Mouse (Mus musculus): Measurements from ENCODE around the gene Ptk7. TPM values are rescaled to one million over a fixed set of nuclear protein-coding genes. Genes with fewer than 3 reads are reported as not detected.

Gene Ptk7
- total RNA-seq, 2 experiments from 2014 or later = 46.2 to 50.0 TPM

- DNase-seq (ENCODE audit: low spot score in 2 of 2) = no peak
Observed at GRCm38 (mm10) chr17:46609721-46610514, 19.4 kb downstream of the Ptk7 start.

GRCm38 (mm10) chr17:46605987-46606386 lies 23.3 kb downstream of the Ptk7 start:
- no peak for DNase-seq (ENCODE audit: low spot score in 2 of 2)

- DNase-seq (ENCODE audit: low spot score in 2 of 2) = no peak
Observed at GRCm38 (mm10) chr17:46605126-46605525, 24.2 kb downstream of the Ptk7 start.

- DNase-seq (ENCODE audit: low spot score in 2 of 2) = no peak
Observed at GRCm38 (mm10) chr17:46603229-46603628, 26.1 kb downstream of the Ptk7 start.

- DNase-seq (ENCODE audit: low spot score in 2 of 2) = peak in 1 of 2 experiments; percentile 30
Observed at GRCm38 (mm10) chr17:46602212-46602611, 27.1 kb downstream of the Ptk7 start.

GRCm38 (mm10) chr17:46600569-46600968 lies 28.7 kb downstream of the Ptk7 start:
- DNase-seq (ENCODE audit: low spot score in 2 of 2) = no peak

- no peak for DNase-seq (ENCODE audit: low spot score in 2 of 2)
Observed at GRCm38 (mm10) chr17:46598963-46599362, 30.3 kb downstream of the Ptk7 start.

- DNase-seq (ENCODE audit: low spot score in 2 of 2) = no peak
Observed at GRCm38 (mm10) chr17:46597956-46598355, 31.3 kb downstream of the Ptk7 start.

- no peak for DNase-seq (ENCODE audit: low spot score in 2 of 2)
Observed at GRCm38 (mm10) chr17:46595336-46595735, 34.0 kb downstream of the Ptk7 start.

- DNase-seq (ENCODE audit: low spot score in 2 of 2) = no peak
Observed at GRCm38 (mm10) chr17:46594606-46595005, 34.7 kb downstream of the Ptk7 start.

- DNase-seq (ENCODE audit: low spot score in 2 of 2) = no peak
Observed at GRCm38 (mm10) chr17:46593124-46593523, 36.2 kb downstream of the Ptk7 start.

- DNase-seq (ENCODE audit: low spot score in 2 of 2) = no peak
Observed at GRCm38 (mm10) chr17:46591406-46591805, 37.9 kb downstream of the Ptk7 start.

- DNase-seq (ENCODE audit: low spot score in 2 of 2) = no peak
Observed at GRCm38 (mm10) chr17:46590439-46590838, 38.9 kb downstream of the Ptk7 start.

GRCm38 (mm10) chr17:46589635-46590314 lies 39.5 kb downstream of the Ptk7 start:
- no peak for DNase-seq (ENCODE audit: low spot score in 2 of 2)

GRCm38 (mm10) chr17:46588913-46589312 lies 40.4 kb downstream of the Ptk7 start:
- no peak for DNase-seq (ENCODE audit: low spot score in 2 of 2)

GRCm38 (mm10) chr17:46588173-46588572 lies 41.1 kb downstream of the Ptk7 start:
- DNase-seq (ENCODE audit: low spot score in 2 of 2) = no peak

- no peak for DNase-seq (ENCODE audit: low spot score in 2 of 2)
Observed at GRCm38 (mm10) chr17:46586327-46586726, 43.0 kb downstream of the Ptk7 start.

GRCm38 (mm10) chr17:46578650-46579049 lies 50.7 kb downstream of the Ptk7 start:
- no peak for DNase-seq (ENCODE audit: low spot score in 2 of 2)

GRCm38 (mm10) chr17:46576070-46576469 lies 53.2 kb downstream of the Ptk7 start:
- no peak for DNase-seq (ENCODE audit: low spot score in 2 of 2)

GRCm38 (mm10) chr17:46574535-46574934 lies 54.8 kb downstream of the Ptk7 start:
- no peak for DNase-seq (ENCODE audit: low spot score in 2 of 2)

- DNase-seq (ENCODE audit: low spot score in 2 of 2) = no peak
Observed at GRCm38 (mm10) chr17:46571005-46571404, 58.3 kb downstream of the Ptk7 start.

- DNase-seq (ENCODE audit: low spot score in 2 of 2) = no peak
Observed at GRCm38 (mm10) chr17:46559146-46559545, 70.2 kb downstream of the Ptk7 start.

GRCm38 (mm10) chr17:46558151-46558550 lies 71.2 kb downstream of the Ptk7 start:
- DNase-seq (ENCODE audit: low spot score in 2 of 2) = no peak
